Mouse (Mus musculus) retina, postnatal 7 days (tissue): Measurements from ENCODE around the gene Syncrip.
A peak's percentile ranks its signal among the peaks of the same experiment; 100 is the strongest.
"Not testable (repeated sequence)": the region's sequence is repeated elsewhere in the genome, so short reads cannot be mapped to it uniquely, and the experiment has no call there.

Source experiments
- DNase-seq: peaks from one replicate; pipeline ENCODE4 v3.0.0-alpha.2; 2012; ENCODE audit warnings: low read depth, low spot score

Syncrip gene

DNA sequence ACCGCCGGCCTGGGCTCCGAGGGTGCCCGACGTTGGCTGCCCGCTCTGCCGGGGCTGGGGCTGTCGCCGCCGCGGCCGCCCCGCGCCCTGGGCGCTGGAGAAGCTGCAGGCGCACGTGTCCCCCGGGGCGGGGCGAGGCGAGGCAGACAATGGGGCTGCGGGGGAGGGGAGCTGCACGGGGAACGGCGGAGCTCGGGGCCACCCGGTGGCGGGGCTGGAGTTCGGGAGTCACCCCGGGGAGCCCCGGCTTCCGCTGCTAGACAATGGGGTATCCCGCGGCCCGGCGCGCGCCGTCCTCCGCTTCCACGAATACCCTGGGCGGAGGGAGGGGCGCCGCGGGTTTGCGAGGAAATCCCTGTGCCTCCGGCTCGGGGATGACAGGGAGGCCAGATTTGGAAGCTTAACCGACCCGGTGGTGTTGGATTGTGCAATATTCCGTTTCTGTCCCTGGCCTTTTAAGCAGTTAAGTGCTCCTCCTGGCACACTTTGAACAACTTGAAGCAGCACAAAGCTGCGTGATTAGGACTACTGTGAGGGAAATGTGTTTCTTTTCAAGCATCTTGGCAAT lies 539 bp upstream of the Syncrip start:
- no peak for DNase-seq

- peak; percentile 43 for DNase-seq
These were observed 598 bp downstream of the Syncrip start for GRCm38 (mm10) chr9:88481791-88482160.

DNA sequence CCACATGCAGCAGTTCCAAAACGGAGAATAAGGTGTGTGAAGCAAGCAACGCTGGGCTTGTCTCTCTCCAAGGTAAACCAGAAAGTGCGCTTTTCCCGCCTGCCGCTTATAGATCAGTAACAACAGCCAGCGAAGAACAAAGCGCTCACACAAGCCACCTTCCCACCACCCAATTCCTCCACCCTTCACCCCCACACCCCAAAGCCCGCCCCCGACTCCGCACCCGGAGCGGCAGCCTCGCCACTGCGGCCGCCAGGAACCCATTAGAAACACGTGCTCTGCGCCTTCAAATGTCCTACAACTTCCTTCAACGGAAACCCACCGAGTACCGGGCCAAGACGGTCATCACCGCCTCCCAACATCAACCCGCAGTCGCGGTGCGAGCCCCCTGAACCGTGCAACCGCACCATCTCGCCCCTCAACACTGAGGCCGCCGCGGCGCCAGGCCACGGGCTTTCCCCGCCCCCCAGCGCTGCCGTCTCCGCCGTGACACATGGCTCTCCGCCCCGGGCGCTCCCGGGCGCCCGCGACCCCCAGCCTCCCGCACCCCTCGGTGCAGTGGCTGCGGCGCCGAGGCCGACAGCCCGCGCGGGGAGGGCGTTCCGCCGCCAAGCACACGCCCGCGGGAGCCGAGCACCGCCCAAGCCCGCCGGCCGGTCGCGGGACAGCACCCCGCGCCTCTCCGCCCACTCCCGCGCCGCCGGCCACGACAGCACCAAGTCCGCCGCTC lies 1.1 kb downstream of the Syncrip start:
- DNase-seq = peak; percentile 4

- no peak for DNase-seq
These were observed 2.3 kb downstream of the Syncrip start for GRCm38 (mm10) chr9:88480120-88480519.

GRCm38 (mm10) chr9:88476138-88476537 lies 6.2 kb downstream of the Syncrip start:
- peak; percentile 5 for DNase-seq

DNA sequence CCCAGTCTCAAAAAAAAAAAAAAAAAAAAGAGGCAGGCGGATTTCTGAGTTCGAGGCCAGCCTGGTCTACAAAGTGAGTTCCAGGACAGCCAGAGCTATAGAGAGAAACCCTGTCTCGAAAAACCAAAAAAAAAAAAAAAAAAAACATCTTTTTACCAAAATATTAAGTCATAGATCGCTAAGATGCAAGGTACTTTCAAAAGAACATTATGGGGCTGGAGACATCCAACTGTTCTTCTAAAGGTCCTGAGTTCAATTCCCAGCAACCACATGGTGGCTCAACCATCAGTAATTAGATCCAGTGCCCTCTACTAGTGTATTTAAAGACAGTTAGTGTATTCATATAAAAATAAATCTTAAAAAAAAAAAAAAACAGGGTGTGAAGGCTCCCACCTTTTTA lies 21.4 kb downstream of the Syncrip start:
- DNase-seq = not testable (repeated sequence)

- DNase-seq = no peak
These were observed 42.4 kb downstream of the Syncrip start for GRCm38 (mm10) chr9:88439991-88440390.

DNA sequence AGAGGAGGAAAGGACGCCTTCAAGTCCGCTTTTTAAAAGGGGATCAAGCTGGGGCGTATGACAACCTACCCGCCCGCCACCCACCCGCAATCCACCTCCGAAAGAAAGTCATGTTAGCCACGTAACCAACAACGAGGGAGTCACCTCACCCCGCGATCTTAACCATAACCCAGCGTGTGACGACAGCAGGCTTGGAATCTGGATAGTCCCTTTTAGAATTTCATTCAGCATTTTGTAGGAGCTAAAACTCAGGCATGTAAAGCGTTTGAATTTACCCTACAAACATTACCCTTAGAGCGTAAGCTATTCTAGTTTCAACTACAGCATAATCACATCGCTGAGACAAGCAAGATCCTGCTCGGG lies 43.2 kb downstream of the Syncrip start:
- DNase-seq = no peak

DNA sequence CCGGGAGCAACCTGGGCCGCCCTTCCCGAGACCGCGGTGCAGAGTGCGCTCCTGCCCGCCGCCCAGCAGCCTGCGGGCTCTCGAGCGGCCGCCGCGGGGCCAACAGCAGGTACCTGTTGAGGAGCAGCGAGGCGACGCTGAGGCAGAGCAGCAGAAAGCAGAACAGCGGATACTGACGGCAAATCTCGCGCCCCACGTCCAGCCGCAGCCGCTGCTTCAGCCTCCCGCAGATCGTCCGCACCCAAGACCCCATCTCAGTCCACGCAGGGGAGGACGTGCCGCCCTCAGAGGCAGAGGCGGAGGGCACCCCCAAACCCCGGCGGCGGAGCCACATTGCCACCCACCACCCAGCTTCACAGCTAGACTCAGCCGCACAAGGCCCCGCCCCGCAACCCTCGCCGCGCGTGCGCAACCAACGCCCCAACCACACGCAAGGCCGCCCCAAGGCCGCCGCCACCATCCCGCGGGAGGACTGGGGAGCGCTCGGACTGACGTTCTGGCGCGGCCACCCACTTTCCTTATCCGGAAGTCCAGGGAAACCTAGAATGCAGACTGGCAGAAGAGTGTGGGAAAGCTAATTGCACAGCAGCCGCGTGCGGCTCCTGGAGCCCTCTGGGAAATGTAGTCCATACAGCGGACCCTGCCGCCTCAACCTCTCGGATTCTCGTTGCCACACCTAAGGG lies 43.7 kb downstream of the Syncrip start, which contains the start of gene Snx14:
TSS of gene Snx14 (minus strand) at position 404 of the 683 bp plus-strand sequence.
- peak; percentile 88 for DNase-seq

DNA sequence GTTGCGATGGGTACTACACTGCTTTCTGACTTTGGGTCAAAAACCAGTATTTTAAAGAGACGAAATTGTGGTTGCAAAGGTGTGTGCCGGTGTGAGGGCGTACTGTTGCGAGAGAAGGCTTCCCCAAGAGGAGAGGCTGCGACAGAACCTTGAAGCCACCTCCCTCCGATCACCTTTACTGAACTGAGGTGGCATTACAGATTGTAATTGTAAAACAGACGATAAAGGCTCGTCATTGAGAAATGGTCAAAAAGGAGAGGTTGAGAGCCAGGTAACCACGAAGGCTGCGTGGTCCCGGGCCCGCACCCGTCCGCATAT lies 44.2 kb downstream of the Syncrip start:
- DNase-seq = no peak

- no peak for DNase-seq
These were observed 44.8 kb downstream of the Syncrip start for GRCm38 (mm10) chr9:88437342-88438236.

- no peak for DNase-seq
These were observed 58.0 kb downstream of the Syncrip start for GRCm38 (mm10) chr9:88424356-88424755.

DNA sequence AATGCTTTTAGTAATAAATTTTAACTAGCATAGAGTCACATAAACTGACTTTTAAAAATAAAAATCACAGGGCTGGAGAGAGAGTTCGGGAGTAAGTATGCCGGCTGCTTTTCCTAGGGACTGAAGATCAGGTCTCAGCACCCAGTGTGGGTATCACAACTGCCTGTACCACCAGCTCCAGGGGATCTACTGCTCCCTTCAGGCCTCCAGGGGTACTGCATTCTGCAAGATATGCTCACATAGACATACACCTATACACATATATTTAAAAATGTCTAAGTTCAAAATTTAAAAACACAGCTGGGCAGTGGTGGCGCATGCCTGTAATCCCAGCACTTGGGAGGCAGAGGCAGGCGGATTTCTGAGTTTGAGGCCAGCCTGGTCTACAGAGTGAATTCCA lies 59.9 kb downstream of the Syncrip start:
- DNase-seq = no peak

DNA sequence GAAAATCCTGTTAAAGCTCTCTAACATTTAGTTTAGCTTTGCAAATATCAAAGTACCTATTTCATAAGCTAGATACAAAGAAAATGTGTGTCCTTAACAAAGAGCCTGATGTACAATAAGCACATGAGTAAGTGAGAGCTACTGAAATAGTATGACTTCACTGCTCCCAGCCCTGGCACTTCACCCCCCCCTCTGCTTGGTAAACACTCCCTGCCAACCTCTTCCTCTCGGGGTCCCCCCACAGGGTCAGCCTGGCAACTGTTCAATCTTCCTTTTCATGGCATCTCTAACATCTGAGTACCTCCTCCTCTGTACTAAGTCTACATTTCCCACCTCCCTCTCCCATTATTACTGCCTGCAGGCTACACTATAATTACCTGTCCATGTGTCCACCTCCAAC lies 65.6 kb downstream of the Syncrip start:
- DNase-seq = no peak

DNA sequence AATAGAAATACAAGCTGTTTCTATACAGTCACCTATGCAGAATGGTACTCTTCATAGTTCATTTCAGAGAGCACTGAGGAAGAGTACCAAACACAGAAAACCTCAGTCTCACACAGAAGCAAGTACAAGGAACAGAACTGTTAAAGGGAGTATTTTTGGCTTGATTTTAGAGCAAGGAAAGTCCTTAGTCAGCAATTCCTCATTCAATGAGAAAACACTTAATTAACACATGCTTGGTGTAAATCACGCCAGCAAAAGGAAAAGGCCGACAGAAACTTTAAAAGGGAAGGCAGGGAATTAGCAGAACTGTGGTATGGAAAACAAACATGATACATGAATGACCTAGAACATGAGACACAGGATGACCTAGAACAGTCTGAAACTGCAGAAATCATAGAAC lies 72.4 kb downstream of the Syncrip start:
- DNase-seq = no peak

DNA sequence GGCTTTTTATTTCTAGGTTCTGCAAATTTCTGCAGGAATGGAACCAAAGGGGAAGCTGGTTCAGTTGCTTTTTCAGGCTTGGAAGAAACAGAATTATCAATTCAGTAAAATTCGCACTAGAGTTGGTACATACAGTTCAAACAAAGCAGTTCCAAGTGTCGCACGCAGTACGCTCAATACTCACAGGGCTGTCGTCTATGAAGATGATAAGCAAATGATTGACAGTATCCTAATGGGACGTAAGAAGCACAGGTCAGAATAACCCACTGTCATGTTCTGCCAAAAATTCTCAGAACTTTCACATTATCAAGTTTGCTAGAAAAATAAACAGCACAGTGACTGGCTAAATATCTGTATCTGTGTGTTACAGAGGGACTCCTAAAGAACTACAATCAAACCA lies 77.9 kb downstream of the Syncrip start:
- no peak for DNase-seq

DNA sequence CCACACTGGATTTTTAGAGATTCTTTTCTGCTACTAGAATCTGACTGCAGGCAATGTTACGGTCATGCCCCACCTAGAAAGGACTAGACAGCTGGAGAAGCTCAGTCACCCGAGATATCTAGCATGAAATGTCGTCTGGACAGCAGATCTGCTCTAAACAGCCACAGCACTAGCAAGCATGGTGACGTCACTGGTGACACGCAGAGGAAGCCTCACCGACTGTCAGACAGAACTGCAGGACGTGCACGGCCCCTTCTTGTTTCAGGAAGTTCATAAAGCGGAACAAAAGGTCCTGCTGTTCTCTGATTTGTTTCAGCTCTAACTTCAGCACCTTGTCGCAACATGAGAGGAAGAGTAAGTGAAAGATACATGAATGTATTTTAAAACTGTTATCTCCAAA lies 78.3 kb downstream of the Syncrip start:
- no peak for DNase-seq

DNA sequence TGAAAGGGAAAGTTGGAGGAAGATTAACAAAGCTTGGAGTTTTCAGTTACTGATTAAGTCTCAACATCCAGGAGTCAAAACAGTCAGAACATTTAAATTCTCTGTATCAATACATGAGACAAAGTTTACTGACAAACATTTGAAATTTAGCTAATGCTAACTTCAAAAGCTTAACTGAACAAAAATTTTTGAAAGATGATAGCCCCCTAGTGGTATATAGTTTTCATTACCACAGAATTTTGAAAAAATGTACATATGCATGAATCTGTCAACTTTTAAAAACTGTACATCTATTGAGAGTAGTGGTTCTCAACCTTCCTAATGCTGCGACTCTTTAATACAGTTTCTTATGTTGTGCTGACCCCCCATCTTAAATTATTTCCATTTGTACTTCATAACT lies 83.9 kb downstream of the Syncrip start:
- DNase-seq = no peak
